Mouse (Mus musculus) neural tube, embryonic 12.5 days (tissue): Measurements from ENCODE around the gene Rbfox3. TPM values are rescaled to one million over a fixed set of nuclear protein-coding genes. Genes with fewer than 3 reads are reported as not detected.

ENCODE experiments used
- ATAC-seq: fragments of 200-750 bp; cut with Nextera tagmentation; 2 replicates; pipeline ENCODE4 v1.8.0; 2017; ENCODE audit warnings: low read depth, mild to moderate bottlenecking, moderate TSS enrichment, moderate library complexity; ENCODE audit not compliant: low FRiP score
- H3K27ac ChIP-seq: fragments of 300-500 bp; sonication (generic); 2 replicates; pipeline ENCODE4 v1.5.1; 2016
- H3K27me3 ChIP-seq: fragments of 300-500 bp; sonication (generic); replicated peaks from 2 replicates; pipeline ENCODE4 v1.6.1; 2016; ENCODE audit warnings: mild to moderate bottlenecking
- H3K36me3 ChIP-seq: fragments of 300-500 bp; sonication (generic); 2 replicates; pipeline ENCODE4 v1.6.1; 2016; ENCODE audit warnings: mild to moderate bottlenecking
- H3K4me1 ChIP-seq: fragments of 300-500 bp; sonication (generic); 2 replicates; pipeline ENCODE4 v1.6.1; 2016
- H3K4me2 ChIP-seq: fragments of 300-500 bp; sonication (generic); replicated peaks from 2 replicates; pipeline ENCODE4 v1.6.1; 2016; ENCODE audit warnings: mild to moderate bottlenecking
- H3K4me3 ChIP-seq: fragments of 300-500 bp; sonication (generic); 2 replicates; pipeline ENCODE4 v1.5.1; 2016
- H3K9ac ChIP-seq: fragments of 300-500 bp; sonication (generic); 2 replicates; pipeline ENCODE4 v1.6.1; 2016; ENCODE audit warnings: mild to moderate bottlenecking
- H3K9me3 ChIP-seq: fragments of 300-500 bp; sonication (generic); 2 replicates; pipeline ENCODE4 v1.6.1; 2016; ENCODE audit warnings: mild to moderate bottlenecking
- WGBS: fragments of 180-500 bp; shearing (Covaris S2); methylation state at CpG from one replicate; pipeline ENCODE4 v1.1.7; 2016; 5-methylcytosine and 5-hydroxymethylcytosine counted together
- polyA plus RNA-seq: library from polyadenylated mRNA; unstranded; fragments of >200 nt; fragmentation: Nextera tagmentation; extraction: Ambion mirVana; gene quantifications from 2 replicates; pipeline ENCODE4 v1.2.1, GENCODE M21; 2016

Rbfox3 gene
- polyA plus RNA-seq, 1 experiment from 2014 or later, result 52.6 TPM

DNA sequence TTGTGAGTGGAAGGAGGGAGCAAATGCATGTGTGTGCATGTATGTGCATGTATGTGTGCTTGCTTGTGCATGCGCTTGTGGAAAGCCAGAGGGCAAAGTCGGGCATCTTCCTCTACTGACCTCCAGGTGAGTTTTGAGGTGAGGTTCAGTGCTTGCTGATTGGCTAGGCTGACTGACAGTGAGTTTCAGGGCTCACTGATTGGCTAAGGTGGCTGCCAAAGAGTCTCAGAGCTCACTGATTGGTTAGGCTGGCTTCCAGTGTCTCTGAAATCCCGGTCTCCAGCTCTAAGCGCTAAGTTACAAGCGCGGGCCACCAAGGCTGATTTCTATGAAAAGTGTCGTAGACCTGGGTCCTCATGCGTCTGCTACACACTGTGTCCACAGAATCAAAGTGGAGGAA is 185.0 kb downstream of the Rbfox3 start:
- no peak for ATAC-seq
- WGBS, result 78% methylated on average over 8 of the region's 8 CpGs
- H3K27me3 ChIP-seq, result no peaks in the 10 kb centered on the region
- 0 out of 2 replicates have a peak, but pooled peaks cover 3% of the 10 kb centered on the region for H3K36me3 ChIP-seq
- no peak overlapping the region; the same call in 1 of the 2 replicates for H3K9ac ChIP-seq
- no peak overlapping the region for H3K4me2 ChIP-seq
- H3K4me3 ChIP-seq, result no peak overlapping the region
- H3K9me3 ChIP-seq, result no peaks in the 10 kb centered on the region
- H3K4me1 ChIP-seq, result peaks cover 40% of the 10 kb centered on the region
- no peak overlapping the region for H3K27ac ChIP-seq

DNA sequence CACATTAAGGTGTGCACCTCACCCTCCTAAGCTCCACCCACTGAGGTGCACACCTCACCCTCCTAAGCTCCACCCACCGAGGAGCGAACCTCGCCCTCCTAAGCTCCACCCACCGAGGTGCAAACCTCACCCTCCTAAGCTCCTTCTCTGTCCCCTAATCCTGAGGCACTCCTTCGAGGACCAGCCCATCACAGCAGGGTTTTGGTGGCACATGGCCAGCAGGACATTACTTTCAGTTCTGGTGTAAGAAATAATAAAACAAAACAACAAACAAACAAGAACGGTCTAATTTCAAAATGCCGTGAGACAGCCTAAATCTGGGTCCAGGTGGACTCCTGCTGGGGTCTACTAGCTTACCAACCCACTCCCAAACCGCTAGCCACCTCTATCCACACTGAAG is 187.0 kb downstream of the Rbfox3 start:
- WGBS, result 90% methylated on average over 8 of the region's 8 CpGs

DNA sequence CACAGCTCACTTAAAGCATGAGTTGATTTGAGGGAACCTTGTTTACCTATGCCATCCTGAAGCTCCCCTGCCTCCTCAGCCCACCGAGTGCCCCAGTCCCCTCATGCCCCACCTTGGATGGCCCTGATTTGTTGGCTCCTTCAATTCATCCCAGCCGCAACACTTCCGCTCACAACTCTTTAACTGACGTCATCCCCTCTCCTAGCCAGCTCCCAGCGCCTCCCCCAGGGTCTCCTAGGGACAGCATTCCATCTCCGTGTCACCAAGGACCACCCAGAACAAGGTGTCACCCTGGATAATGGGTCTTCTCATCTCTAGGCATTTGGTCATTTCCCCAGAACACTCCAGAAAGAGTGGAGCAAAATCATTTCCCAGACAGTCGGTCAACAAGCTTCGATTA is 188.2 kb downstream of the Rbfox3 start:
- 63% methylated on average over 8 of the region's 8 CpGs for WGBS
- no peak overlapping the region for H3K27ac ChIP-seq

More for the DNA sequence above, 187.0 kb downstream of the Rbfox3 start:
- no peaks in the 10 kb centered on the region for H3K9me3 ChIP-seq
- no peaks in the 10 kb centered on the region for H3K36me3 ChIP-seq
- H3K4me3 ChIP-seq, result no peak overlapping the region
- no peak overlapping the region for H3K4me2 ChIP-seq
- H3K27ac ChIP-seq, result no peak overlapping the region
- no peak for ATAC-seq
- H3K9ac ChIP-seq, result no peak overlapping the region
- peaks cover 36% of the 10 kb centered on the region for H3K4me1 ChIP-seq
- H3K27me3 ChIP-seq, result no peaks in the 10 kb centered on the region

DNA sequence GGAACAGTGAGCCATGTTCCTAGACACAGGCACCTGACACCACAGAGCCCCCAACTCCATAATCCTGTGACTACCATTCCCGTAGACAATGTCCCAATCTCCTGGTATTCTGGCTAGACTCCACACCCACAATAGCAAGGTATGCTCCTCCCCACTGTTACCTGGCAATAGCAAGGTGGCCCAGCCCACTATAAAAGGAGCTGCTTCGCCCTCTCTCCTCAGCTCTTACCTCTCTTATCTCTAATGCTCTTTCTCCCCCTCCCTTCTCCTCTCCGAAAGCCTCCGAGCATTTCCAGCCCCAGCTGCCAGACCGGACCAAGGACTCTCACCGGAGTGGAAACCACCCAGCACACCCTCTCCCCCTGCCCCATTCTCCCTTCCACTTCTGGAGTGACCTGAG is 189.5 kb downstream of the Rbfox3 start:
- no peak overlapping the region for H3K27ac ChIP-seq
- H3K4me1 ChIP-seq, result peaks cover 12% of the 10 kb centered on the region
- H3K9ac ChIP-seq, result no peak overlapping the region; the same call in 1 of the 2 replicates
- no peaks in the 10 kb centered on the region for H3K36me3 ChIP-seq
- no peaks in the 10 kb centered on the region for H3K27me3 ChIP-seq
- 65% methylated on average over 6 of the region's 6 CpGs for WGBS
- no peak for ATAC-seq
- no peaks in the 10 kb centered on the region for H3K9me3 ChIP-seq
- no peak overlapping the region for H3K4me3 ChIP-seq
- no peak overlapping the region for H3K4me2 ChIP-seq

More for the DNA sequence above, 188.2 kb downstream of the Rbfox3 start:
- Histone ChIP-seq H3K9ac (no peak overlapping the region), H3K4me2 (no peak overlapping the region), H3K9me3 (no peaks in the 10 kb centered on the region), H3K36me3 (no peaks in the 10 kb centered on the region), H3K4me3 (no peak overlapping the region), H3K27me3 (no peaks in the 10 kb centered on the region), H3K4me1 (peaks cover 24% of the 10 kb centered on the region)
- ATAC-seq, result no peak

DNA sequence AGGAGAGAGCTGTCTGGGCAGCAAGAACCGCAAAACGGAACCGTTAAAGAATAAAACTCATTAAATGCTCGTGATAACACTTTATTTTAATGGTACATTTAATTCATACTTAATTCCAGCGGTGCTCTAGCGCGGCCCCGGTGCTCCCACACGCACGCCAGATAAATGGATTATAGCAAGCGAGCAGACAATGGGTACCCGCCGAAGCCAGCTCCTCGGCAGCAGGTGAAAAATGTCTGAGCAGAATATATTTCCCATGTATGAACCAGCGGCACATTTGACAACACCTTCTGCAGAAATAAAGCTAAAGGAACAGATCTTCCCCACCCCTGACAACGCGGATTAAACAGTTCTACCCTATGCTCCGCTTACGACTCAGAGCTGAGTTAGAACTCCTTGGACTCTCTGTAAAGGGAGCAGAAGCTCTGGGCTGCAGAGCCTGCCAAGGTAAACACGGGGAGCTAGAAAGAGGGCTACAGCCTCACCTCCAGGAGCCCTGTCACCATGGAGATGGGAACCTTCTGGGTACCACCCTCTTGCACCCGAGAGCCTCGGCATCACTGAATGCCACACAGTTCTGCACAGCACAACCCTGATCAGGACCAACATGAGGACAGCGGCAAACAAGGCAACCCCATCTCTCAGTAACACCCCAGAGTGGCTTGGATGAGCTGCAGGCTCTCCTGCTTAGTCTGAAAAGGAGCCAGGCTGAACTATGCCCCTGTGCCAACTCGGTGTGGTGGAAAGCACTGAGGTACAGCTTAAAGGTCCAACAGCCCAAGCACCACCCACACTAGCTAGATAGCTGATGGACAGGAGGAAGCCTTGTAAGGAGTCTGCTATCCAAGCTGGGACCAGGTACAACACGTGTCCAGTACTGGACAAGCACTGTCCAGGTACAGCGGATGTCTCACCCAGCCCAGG is 196.5 kb downstream of the Rbfox3 start:
- Histone ChIP-seq H3K9me3 (no peaks in the 10 kb centered on the region), H3K27ac (no peak overlapping the region; the same call in 1 of the 2 replicates), H3K27me3 (no peaks in the 10 kb centered on the region), H3K4me1 (peaks cover 26% of the 10 kb centered on the region), H3K36me3 (no peaks in the 10 kb centered on the region), H3K4me3 (no peak overlapping the region), H3K4me2 (no peak overlapping the region), H3K9ac (no peak overlapping the region)
- WGBS, result 70% methylated on average over 26 of the region's 26 CpGs
- no peak for ATAC-seq

DNA sequence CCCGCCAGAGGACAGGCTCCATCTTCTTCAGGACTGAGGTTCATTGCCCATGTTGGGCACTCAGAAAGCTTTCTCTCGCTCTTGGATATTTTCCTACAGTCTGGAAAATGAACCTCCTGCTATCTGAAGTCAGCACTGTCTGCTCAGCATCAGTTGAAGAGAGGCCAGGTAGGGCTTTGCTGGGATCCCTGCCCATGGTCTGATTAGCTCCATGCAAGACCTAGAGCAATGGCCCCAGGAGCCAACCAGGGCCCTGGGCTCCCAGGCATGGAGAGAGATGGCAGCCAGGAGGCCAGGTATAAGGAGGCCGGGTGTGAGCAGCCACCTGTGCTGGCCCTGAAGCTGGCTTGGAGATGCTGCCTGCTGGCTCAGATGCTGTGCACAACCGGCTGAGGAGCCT is 198.6 kb downstream of the Rbfox3 start:
- no peak for ATAC-seq
- Histone ChIP-seq H3K27ac (no peak overlapping the region), H3K36me3 (no peaks in the 10 kb centered on the region), H3K9ac (no peak overlapping the region), H3K4me3 (no peak overlapping the region), H3K4me2 (no peak overlapping the region), H3K4me1 (peaks cover 26% of the 10 kb centered on the region), H3K27me3 (no peaks in the 10 kb centered on the region), H3K9me3 (no peaks in the 10 kb centered on the region)
- 71% methylated on average over 4 of the region's 4 CpGs for WGBS

DNA sequence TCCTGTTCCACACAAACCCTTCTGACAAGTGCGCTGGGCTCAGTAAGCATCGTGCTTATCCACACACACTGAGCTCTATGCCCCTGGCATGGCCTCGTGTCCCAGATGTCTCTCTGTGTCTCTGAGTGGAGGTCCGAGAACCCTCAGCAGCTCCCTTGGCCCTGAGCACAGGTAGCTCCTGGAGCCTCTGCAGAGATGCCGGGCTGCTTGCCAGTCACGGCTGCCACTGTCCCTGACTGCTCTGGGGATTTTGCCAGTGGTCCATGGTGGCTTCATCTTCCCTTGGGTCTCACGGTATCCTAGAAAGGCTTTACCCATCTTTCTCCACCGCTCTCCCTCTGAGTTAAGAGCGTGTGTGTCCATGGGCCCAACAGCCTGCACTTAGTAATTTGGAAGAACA is 199.3 kb downstream of the Rbfox3 start:
- no peak overlapping the region for H3K27ac ChIP-seq
- ATAC-seq, result no peak
- H3K4me1 ChIP-seq, result peaks cover 26% of the 10 kb centered on the region
- H3K27me3 ChIP-seq, result no peaks in the 10 kb centered on the region
- 83% methylated on average over 9 of the region's 9 CpGs for WGBS
- H3K36me3 ChIP-seq, result no peaks in the 10 kb centered on the region
- no peak overlapping the region for H3K4me3 ChIP-seq
- H3K9me3 ChIP-seq, result no peaks in the 10 kb centered on the region
- H3K9ac ChIP-seq, result no peak overlapping the region
- no peak overlapping the region for H3K4me2 ChIP-seq

DNA sequence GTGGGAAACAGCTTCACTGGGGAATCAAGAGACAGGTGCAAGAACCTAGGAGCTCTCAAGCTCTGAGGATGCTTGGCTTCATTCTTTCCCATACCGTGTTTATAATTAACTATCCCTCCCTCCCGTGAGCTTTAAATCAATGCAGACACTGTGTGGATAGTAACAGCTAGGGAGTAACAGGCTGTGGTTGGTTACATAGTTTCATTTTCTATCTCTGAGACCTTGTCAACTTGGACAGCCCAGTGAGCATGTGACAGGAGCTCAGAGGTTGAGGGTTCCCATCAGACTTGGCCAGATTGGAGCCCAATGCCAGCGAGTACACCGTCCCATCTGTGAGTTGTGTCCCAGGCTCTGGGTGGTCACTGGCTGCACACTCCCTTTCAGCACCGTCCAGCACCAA is 201.4 kb downstream of the Rbfox3 start:
- H3K27me3 ChIP-seq, result no peaks in the 10 kb centered on the region
- 80% methylated on average over 5 of the region's 5 CpGs for WGBS

DNA sequence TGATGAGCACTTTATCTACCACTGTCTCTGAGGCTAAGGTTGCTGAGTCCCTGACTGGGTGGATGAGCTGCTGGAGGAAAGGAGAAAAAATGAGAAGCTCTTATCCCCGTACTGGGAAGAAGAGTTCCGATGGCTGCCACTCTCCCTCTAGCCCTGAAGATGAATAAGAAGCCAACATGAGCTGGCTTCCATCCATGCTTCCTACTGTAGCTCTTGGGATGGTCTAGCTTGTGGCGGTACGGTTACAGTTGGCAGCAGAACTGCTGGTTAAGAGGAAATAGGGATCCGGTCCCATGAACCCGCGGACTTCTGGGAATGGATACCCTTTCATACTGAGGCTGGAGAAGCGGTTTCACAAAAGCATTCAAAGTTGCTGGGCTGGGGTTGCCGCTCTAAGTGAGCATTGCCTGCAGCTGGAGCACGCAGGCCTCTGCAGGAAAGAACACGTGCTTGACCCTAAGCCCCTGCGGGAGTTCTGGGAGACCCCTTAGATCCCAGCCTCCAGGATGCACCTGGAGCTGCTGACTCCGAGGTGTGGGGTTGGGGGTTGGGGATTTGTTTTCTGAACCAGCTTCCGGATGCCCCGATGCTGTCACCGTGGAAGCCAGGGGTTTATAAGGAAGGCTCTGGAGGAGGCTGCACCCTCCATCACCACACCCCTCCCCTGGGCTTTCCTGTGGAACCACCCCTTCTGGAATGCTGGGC is 215.0 kb downstream of the Rbfox3 start:
- no peak for ATAC-seq
- WGBS, result 55% methylated on average over 16 of the region's 16 CpGs
- no peak overlapping the region for H3K27ac ChIP-seq
- H3K9ac ChIP-seq, result no peak overlapping the region
- H3K4me1 ChIP-seq, result peaks cover 37% of the 10 kb centered on the region
- no peaks in the 10 kb centered on the region for H3K9me3 ChIP-seq
- no peaks in the 10 kb centered on the region for H3K36me3 ChIP-seq
- H3K4me3 ChIP-seq, result no peak overlapping the region
- no peak overlapping the region for H3K4me2 ChIP-seq
- no peaks in the 10 kb centered on the region for H3K27me3 ChIP-seq

More for the DNA sequence above, 201.4 kb downstream of the Rbfox3 start:
- no peaks in the 10 kb centered on the region for H3K36me3 ChIP-seq
- H3K27ac ChIP-seq, result no peak overlapping the region
- H3K4me2 ChIP-seq, result no peak overlapping the region
- no peaks in the 10 kb centered on the region for H3K9me3 ChIP-seq
- ATAC-seq, result no peak
- no peak overlapping the region for H3K4me3 ChIP-seq
- peaks cover 19% of the 10 kb centered on the region for H3K4me1 ChIP-seq
- no peak overlapping the region for H3K9ac ChIP-seq

DNA sequence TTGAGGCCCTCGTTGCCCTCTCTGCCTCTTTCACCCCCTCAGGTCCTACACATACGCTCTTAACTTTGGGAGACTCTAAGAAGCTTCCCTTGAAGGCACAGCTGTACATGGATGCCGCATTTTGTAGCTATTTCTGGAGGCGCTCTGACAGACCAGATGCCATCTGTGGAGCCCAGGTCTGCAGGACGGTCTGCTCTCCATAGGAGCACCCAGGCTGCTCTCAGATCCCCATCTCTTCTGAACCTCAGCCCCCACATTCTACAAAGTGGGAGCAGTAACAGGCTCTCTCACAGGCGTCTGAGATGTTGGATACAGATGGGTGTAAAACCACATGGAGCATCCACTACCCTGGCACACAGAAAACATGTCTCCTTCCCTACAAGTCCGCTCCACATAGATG is 218.1 kb downstream of the Rbfox3 start:
- Histone ChIP-seq H3K27me3 (no peaks in the 10 kb centered on the region), H3K27ac (no peak overlapping the region), H3K9me3 (no peaks in the 10 kb centered on the region), H3K9ac (no peak overlapping the region), H3K4me2 (no peak overlapping the region), H3K36me3 (no peaks in the 10 kb centered on the region), H3K4me1 (peaks cover 51% of the 10 kb centered on the region), H3K4me3 (no peak overlapping the region)
- WGBS, result 90% methylated on average over 7 of the region's 7 CpGs
- ATAC-seq, result no peak

DNA sequence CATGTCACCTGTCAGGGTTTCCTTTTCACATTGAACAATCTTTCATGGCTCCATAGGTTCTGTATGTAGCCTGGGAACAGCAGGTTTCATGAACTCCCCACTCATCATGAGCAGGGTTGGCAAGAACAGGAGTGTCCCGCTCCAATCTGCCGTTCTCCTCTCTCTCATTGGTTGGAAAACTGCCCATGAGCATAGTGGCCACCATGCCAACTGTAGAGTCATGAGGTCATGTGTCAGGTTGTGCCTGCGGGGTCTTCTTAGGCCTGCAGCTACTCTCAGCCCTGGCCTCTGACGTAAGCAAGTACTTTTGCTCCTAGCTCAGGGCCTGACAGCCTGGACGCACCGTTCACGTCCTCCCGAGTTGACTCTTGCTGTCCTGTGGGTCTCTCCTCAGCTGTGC is 221.1 kb downstream of the Rbfox3 start:
- no peak overlapping the region for H3K4me2 ChIP-seq
- H3K27ac ChIP-seq, result no peak overlapping the region
- H3K9ac ChIP-seq, result no peak overlapping the region
- WGBS, result 93% methylated on average over 8 of the region's 8 CpGs
- H3K9me3 ChIP-seq, result no peaks in the 10 kb centered on the region
- no peaks in the 10 kb centered on the region for H3K27me3 ChIP-seq
- peaks cover 53% of the 10 kb centered on the region for H3K4me1 ChIP-seq
- no peaks in the 10 kb centered on the region for H3K36me3 ChIP-seq
- no peak overlapping the region for H3K4me3 ChIP-seq
- no peak for ATAC-seq

DNA sequence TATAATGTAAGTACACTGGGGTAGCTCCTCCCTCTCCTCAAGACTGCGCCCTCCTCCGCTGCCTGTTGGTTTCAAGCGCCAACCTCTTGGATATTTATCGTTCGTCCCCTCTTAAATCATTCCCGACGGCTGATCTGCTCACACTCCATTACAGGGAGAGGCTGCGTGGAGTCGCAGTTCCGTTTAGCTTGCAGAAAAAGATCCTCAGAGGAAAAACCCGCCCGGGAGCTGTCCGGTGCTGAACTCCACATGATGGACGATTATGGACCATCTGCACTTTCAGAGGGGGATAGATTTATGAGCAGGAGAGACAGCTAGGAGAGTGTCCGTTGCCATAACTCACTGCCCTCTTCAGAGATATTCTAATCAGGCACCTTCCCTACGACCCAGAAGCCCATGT is 226.0 kb downstream of the Rbfox3 start:
- peaks cover 58% of the 10 kb centered on the region for H3K4me1 ChIP-seq
- H3K9ac ChIP-seq, result no peak overlapping the region
- H3K27me3 ChIP-seq, result no peaks in the 10 kb centered on the region
- H3K9me3 ChIP-seq, result no peaks in the 10 kb centered on the region
- no peak overlapping the region for H3K4me3 ChIP-seq
- ATAC-seq, result peak; percentile 49; the same call in 1 of the 2 replicates
- H3K27ac ChIP-seq, result peak overlapping the region; percentile 37; the same call in 1 of the 2 replicates
- H3K36me3 ChIP-seq, result no peaks in the 10 kb centered on the region
- H3K4me2 ChIP-seq, result peak overlapping the region; percentile 27
- 3% methylated on average over 16 of the region's 16 CpGs for WGBS
